Mouse (Mus musculus): ENCODE measurements around the gene Snx8.

Gene Snx8

DNA sequence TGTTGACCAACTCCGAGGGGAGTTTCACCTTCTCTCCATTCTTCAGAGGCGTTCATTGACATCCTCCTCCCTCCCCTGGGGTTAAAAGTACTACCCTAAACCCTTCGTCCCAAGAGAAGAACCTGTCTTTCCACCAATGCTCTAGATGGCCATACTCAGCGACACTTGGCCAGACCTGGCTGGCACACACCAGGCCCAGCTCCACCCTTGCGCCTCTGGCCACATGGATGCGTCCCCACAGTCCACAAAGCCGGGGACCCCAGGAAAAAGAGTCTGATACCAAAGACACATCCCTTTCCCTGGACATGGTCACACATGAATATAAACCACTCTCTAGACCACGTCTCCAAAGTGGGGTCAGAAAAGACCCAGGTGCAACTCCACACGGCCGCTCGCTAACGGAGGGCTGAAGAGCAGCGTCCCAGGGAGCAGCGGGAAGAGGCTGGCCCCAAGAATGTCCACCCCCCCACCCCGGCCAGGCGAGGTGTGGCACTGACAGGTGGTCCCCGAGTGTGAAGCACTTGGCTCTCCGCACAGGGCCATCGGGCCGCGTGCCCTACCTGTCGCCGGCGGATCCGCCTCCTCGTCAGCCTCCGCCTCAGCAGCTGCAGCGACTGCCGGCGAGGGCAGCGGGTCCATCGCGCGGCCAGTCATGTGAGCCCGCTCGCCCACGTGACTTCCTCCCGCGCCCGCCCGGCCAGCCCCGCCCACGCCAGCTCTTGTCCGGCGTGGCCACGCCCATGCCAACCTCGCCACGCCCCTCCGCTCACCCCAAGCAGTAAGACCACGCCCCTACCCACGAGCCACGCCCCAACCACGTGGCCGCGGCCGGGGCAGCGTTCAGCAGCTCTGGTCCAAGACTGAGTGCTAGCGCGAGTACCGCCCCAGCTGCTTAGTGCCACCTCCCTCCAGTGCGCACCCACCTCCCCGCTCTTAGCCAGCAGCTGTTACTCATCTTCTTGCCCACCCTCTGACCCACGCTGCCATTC is at the start of gene Snx8:
Gene Snx8, minus strand, starts transcription at position 675 of the 989 bp plus-strand sequence.
- in situ Hi-C loops (cut with MboI; ENCODE audit: low pct_unique_long_range_greater_than_20kb in 1 of 2, low sequenced_read_pairs in 2 of 2, unreplicated experiment in 1 of 2): no loop called here

DNA sequence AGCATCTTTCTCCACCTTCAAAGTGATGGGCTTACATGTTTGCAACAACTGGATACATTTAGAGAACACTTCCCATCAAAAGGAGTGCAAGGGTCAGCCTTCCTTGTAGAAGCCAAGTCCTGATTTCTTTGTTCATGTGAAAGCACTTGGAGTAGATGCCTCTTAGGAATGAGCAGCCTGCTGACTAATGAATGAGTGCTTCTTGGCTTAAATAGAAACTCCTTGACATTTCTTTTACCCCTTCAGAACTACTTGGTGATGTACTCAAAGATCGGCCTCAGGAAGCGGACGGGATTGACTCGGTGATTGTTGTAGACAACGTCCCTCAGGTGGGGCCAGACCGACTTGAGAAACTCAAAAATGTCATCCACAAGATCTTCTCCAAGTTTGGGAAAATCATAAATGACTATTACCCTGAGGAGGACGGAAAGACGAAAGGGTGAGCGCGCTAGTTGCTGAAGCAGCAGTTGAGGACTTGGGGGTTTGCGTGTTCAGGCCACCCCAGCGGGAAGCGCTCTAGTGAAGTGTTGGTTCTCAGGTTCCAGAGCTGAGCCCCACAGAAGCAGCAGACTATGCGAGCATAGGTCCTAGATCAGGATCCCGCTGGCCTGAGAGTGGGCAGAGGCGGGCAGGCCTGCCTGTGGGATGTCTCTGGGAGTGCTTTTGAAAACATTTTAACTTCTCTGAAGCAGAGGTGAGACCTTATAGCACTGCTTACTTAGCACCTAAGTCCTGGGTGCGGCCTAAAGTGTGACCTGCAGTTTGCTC is 36.1 kb upstream of the Snx8 start:
- in situ Hi-C loops (cut with MboI; ENCODE audit: low pct_unique_long_range_greater_than_20kb in 1 of 2, low sequenced_read_pairs in 2 of 2, unreplicated experiment in 1 of 2): no loop called here

DNA sequence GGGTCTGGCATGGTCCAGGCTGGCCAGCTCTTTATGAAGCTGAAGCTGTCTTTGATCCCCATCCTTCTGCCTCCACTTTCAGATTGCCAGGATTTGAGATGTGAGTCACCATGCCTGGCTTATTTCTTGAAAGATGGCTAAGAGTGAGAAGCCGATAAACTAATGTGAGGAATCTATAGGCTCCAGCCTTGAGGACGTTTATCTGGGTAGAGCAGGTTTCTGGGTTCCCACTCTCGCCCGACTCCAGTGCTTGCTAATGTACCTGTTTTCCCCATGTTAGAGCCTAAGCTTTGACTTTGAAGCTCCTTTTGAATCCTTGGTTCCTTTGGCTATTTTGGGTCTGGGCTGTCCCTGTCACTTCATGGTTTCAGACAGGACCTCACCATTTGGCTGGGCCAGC is 31.6 kb upstream of the Snx8 start:
- in situ Hi-C loops (cut with MboI; ENCODE audit: low pct_unique_long_range_greater_than_20kb in 1 of 2, low sequenced_read_pairs in 2 of 2, unreplicated experiment in 1 of 2): loop anchor here in 1 of 2 experiments (25.0 kb wide), 1 partner anchor 583 kb away; the partner anchor contains the start of genes Gm26938 and Psmg3

DNA sequence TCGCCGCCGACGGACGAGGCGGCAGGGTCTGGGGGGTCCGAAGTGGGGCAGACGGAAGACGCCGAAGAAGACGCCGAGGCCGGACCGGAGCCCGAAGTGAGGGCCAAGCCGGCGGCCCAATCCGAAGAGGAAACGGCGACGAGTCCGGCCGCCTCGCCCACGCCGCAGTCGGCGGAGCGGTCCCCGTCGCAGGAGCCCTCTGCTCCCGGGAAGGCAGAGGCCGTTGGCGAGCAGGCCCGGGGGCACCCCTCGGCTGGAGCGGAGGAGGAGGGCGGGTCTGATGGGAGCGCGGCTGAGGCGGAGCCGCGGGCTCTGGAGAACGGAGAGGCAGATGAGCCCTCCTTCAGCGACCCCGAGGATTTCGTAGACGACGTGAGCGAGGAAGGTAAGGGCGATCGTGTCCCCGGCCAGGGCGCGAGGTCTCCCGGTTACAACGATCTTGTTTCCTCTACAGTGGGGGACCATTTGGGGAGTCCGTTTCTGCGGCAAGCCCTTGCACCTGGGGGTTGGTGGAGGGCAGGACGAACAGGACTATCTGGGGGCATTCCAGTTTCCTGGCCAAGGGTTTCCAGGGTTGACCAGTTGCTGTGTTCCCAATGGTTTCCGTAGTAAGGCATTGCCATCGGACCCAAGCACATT is 30.5 kb upstream of the Snx8 start:
- in situ Hi-C loops (cut with MboI; ENCODE audit: low pct_unique_long_range_greater_than_20kb in 1 of 2, low sequenced_read_pairs in 2 of 2, unreplicated experiment in 1 of 2): loop anchor here (10.0 to 25.0 kb wide), 2 partner anchors 85 to 582 kb away; partner anchors contain the start of genes Gm26938 (in 1 of the 2), Mrm2 (in 1 of the 2) and Psmg3 (in 1 of the 2)

DNA sequence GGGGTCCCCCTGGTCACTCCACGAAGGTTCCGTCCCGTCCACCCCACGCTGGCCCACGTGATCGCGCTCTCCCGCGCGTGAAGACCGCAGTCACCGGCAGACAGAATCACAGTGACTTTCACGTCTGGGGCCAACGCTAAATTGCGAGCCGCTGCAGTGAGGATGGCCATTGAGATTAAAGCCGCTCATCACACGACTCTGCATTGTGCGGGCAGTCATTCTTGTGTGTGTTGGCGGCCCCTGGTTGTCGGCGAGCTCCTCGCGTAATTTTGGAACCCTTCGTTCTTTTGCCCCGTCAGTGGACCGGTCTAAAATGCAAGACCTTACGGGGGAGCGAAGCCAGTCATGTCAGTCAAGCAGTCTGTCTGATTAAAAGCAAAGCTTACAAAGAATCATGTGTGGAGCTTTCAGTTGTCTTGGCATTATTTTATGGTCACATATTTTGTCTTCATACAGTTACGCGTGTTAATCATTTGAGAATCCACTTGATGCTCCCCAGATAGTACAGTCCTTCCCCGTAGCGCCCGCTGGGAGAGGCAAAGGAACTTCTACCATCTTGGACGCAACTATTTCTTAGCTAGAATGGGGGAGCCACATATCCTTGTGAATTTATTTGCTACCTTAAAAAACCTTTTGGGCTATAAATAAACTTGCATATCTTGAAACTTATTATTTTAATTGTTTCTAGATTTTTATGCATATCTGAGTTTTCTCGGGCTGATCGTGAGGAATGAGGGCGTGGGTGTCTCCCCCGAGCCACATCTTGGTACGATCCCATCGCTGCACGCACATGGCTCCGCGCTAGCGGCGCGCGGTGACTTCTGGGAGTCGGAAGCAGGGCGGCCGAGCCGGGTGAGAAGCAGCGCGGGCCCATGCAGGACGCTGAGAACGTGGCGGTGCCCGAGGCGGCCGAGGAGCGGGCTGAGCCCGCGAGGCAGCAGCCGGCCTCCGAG is 29.7 kb upstream of the Snx8 start, which contains the start of gene Eif3b:
Gene Eif3b, plus strand, starts transcription at position 840 of the 953 bp plus-strand sequence.
- in situ Hi-C loops (cut with MboI; ENCODE audit: low pct_unique_long_range_greater_than_20kb in 1 of 2, low sequenced_read_pairs in 2 of 2, unreplicated experiment in 1 of 2): loop anchor here (10.0 to 25.0 kb wide), 2 partner anchors 84 to 581 kb away; partner anchors contain the start of genes Gm26938 (in 1 of the 2), Mrm2 (in 1 of the 2) and Psmg3 (in 1 of the 2)

- in situ Hi-C loops (cut with MboI; ENCODE audit: low pct_unique_long_range_greater_than_20kb in 1 of 2, low sequenced_read_pairs in 2 of 2, unreplicated experiment in 1 of 2): loop anchor here (10.0 to 25.0 kb wide), 2 partner anchors 83 to 581 kb away; partner anchors contain the start of genes Gm26938 (in 1 of the 2), Mrm2 (in 1 of the 2) and Psmg3 (in 1 of the 2)
Measured at GRCm38 (mm10) chr5:140418106-140418488, 29.0 kb upstream of the Snx8 start.

GRCm38 (mm10) chr5:140414647-140415046 is 25.6 kb upstream of the Snx8 start:
- in situ Hi-C loops (cut with MboI; ENCODE audit: low pct_unique_long_range_greater_than_20kb in 1 of 2, low sequenced_read_pairs in 2 of 2, unreplicated experiment in 1 of 2): loop anchor here (10.0 to 25.0 kb wide), 2 partner anchors 80 to 577 kb away; partner anchors contain the start of genes Gm26938 (in 1 of the 2), Mrm2 (in 1 of the 2) and Psmg3 (in 1 of the 2)

DNA sequence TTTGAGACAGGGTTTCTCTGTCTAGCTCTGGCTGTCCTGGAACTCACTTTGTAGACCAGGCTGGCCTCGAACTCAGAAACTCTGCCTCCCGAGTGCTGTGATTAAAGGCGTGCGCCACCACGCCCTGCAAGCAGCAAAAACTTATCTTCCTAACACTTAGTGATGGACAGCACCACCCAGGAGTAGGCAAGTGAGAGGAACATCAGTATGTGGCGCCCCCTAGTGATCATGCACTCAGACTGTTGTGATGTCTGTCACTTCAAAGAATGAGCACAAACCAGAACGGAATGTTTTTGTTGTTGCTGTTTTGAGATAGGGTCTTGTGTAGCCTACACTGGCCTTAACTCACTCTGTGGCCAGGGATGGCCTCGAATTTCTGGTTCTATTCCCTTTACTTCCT is 22.3 kb upstream of the Snx8 start:
- in situ Hi-C loops (cut with MboI; ENCODE audit: low pct_unique_long_range_greater_than_20kb in 1 of 2, low sequenced_read_pairs in 2 of 2, unreplicated experiment in 1 of 2): loop anchor here (10.0 to 25.0 kb wide), 2 partner anchors 77 to 574 kb away; partner anchors contain the start of genes Gm26938 (in 1 of the 2), Mrm2 (in 1 of the 2) and Psmg3 (in 1 of the 2)

- in situ Hi-C loops (cut with MboI; ENCODE audit: low pct_unique_long_range_greater_than_20kb in 1 of 2, low sequenced_read_pairs in 2 of 2, unreplicated experiment in 1 of 2): loop anchor here in 1 of 2 experiments (25.0 kb wide), 1 partner anchor 572 kb away; the partner anchor contains the start of genes Gm26938 and Psmg3
Measured at GRCm38 (mm10) chr5:140408801-140409200, 19.7 kb upstream of the Snx8 start.

GRCm38 (mm10) chr5:140406666-140407065 is 17.6 kb upstream of the Snx8 start:
- in situ Hi-C loops (cut with MboI; ENCODE audit: low pct_unique_long_range_greater_than_20kb in 1 of 2, low sequenced_read_pairs in 2 of 2, unreplicated experiment in 1 of 2): loop anchor here in 1 of 2 experiments (25.0 kb wide), 1 partner anchor 569 kb away; the partner anchor contains the start of genes Gm26938 and Psmg3

- in situ Hi-C loops (cut with MboI; ENCODE audit: low pct_unique_long_range_greater_than_20kb in 1 of 2, low sequenced_read_pairs in 2 of 2, unreplicated experiment in 1 of 2): loop anchor here in 1 of 2 experiments (25.0 kb wide), 1 partner anchor 568 kb away; the partner anchor contains the start of genes Gm26938 and Psmg3
Measured at GRCm38 (mm10) chr5:140405126-140405525, 16.1 kb upstream of the Snx8 start.

- in situ Hi-C loops (cut with MboI; ENCODE audit: low pct_unique_long_range_greater_than_20kb in 1 of 2, low sequenced_read_pairs in 2 of 2, unreplicated experiment in 1 of 2): loop anchor here in 1 of 2 experiments (25.0 kb wide), 1 partner anchor 565 kb away; the partner anchor contains the start of genes Gm26938 and Psmg3
Measured at GRCm38 (mm10) chr5:140402640-140403270, 13.7 kb upstream of the Snx8 start.

DNA sequence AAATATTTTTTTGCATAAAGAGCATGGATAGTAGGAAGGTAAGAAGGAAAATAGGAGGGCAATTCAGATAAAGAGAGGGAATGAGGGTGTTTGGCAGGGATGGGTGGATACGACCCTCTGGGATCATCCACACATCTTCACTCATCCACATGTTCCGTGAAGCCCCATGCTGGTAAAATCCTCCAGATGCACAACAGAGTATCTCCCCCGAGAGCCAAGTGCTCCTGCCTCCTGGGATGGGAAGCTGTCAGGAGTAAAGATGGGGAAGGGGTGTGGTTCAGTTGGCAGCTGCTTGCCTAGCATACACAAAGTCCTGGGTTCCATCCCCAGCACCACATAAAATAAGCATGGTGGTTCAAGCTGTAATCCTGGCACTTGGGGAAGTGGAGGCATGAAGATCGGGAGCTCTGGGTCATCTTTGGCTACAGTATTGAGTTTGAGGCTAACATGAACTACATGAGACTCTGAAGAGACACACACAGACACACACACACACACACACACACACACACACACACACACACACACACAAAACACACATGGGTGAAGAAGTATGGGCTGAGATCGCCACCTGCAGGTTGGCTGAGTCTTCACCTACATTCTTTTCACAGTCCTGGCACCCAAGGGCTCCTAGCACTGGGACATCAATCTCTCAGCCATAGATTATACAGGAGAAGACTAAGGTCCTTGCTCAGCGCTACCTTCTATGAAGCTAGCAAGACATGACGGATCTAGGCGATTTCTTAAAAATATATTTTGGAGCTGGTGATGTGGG is 7.3 kb upstream of the Snx8 start:
- in situ Hi-C loops (cut with MboI; ENCODE audit: low pct_unique_long_range_greater_than_20kb in 1 of 2, low sequenced_read_pairs in 2 of 2, unreplicated experiment in 1 of 2): no loop called here

DNA sequence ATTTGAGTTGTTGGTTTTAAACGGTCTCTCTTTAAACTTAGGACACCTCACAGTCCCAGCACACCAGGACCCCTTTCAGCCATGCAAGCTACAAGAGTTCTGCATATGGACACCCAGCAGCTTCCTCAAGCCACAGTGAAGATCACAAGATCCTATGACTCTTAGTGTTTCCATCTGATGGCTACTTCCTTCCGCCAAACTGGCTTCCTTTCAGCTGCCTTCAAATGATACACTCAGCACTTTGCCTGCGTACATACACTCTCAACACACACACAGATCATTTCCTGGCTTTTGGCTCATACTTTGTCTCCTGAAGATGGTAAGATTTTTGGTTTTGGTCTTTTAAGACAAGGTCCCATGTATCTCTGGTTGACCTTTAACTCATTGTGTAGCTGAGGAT is 3.6 kb upstream of the Snx8 start:
- in situ Hi-C loops (cut with MboI; ENCODE audit: low pct_unique_long_range_greater_than_20kb in 1 of 2, low sequenced_read_pairs in 2 of 2, unreplicated experiment in 1 of 2): loop anchor here in 1 of 2 experiments (5.0 kb wide), 1 partner anchor 50 kb away; no protein-coding TSS in a partner anchor

GRCm38 (mm10) chr5:140391981-140392380 is 2.9 kb upstream of the Snx8 start:
- in situ Hi-C loops (cut with MboI; ENCODE audit: low pct_unique_long_range_greater_than_20kb in 1 of 2, low sequenced_read_pairs in 2 of 2, unreplicated experiment in 1 of 2): loop anchor here in 1 of 2 experiments (5.0 kb wide), 1 partner anchor 50 kb away; no protein-coding TSS in a partner anchor
